Mouse (Mus musculus): ENCODE measurements around the gene Ddx41. TPM values are rescaled to one million over a fixed set of nuclear protein-coding genes. Genes with fewer than 3 reads are reported as not detected.

The Ddx41 gene
- polyA plus RNA-seq, 1 experiment = 40.3 TPM

DNA sequence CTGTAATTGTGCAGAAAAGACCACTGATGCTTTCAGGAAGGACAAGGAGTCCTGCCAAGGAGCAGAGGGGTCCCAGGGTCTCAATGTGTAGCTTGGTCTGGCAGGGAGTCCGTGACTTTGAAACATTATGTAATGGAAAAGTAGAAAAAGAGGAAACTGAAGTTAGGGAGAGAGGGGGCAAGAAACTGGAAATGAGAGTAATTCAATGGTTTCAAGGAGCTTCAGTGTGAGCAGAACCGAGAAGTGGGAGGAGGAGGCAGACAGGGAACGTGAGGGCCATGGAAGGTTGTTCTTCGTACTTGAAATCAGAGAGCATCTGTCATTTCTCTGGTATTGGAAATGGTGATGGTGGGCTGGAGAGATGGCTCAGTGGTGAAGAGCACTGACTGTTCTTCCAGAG lies 16.9 kb downstream of the Ddx41 start:
- WGBS = 9% methylated on average over 4 of the region's 4 CpGs
- Histone ChIP-seq H3K27ac (ENCODE audit: control insufficient read depth, insufficient read depth, low read depth, low read length, poor library complexity) (no peak overlapping the region), H3K4me1 (ENCODE audit: control insufficient read depth, insufficient read depth, low read length) (no peaks in the 10 kb centered on the region), H3K4me3 (replicated peaks; ENCODE audit: control insufficient read depth, low read depth, low read length) (no peak overlapping the region)
- no peak for TF ChIP-seq POLR2A (IDR thresholded peaks at IDR 0.05; ENCODE audit: borderline replicate concordance, control insufficient read depth, low read depth, low read length)
- no peak for TF ChIP-seq CTCF (IDR thresholded peaks at IDR 0.05; ENCODE audit: control insufficient read depth, insufficient read depth, low read length)

DNA sequence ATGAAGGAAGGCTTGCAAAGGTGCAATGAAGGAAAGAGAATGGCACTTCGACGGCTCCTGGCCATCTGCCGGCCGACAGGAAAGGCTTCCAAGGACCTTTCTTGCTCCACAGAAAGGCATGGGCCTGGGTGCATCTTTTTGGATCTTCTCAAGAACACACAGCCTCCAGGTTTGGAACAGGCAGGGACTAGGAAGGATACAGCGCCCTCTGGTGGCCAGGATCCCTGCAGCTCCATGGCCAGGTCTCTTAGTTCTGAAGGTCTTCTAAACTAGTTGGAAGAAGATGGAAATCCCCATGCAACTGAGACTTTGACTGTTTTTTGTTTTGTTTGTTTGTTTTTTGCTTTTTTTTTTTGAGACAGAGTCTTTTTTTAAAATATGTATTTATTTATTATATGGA lies 19.5 kb downstream of the Ddx41 start:
- H3K27ac ChIP-seq (ENCODE audit: control insufficient read depth, insufficient read depth, low read depth, low read length, poor library complexity) = no peak overlapping the region
- no peaks in the 10 kb centered on the region; the same call in 1 of the 2 replicates for H3K4me1 ChIP-seq (ENCODE audit: control insufficient read depth, insufficient read depth, low read length)
- H3K4me3 ChIP-seq (replicated peaks; ENCODE audit: control insufficient read depth, low read depth, low read length) = no peak overlapping the region
- WGBS = 2% methylated on average over 5 of the region's 5 CpGs
- TF ChIP-seq POLR2A (IDR thresholded peaks at IDR 0.05; ENCODE audit: borderline replicate concordance, control insufficient read depth, low read depth, low read length) = no peak
- TF ChIP-seq CTCF (IDR thresholded peaks at IDR 0.05; ENCODE audit: control insufficient read depth, insufficient read depth, low read length) = peak; percentile 96

DNA sequence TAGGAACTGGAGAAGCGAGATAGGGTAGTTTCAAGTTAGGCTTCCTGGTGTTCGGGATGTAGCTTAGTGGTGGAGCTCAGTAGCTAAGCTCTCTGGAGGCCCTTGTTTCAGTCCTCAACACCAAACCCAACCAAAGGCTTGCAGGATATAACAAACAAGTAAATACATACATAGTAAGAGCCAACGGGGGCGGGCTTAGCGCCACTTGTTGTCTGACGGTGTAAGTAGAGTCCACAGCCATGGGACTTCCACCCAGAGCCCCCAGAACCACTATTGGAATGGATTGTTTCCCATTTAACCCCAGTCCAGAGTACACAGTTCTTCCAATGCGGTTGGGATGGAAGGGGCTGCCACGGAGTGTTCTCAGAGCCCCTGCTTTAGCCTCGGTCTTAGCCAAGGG lies 22.6 kb downstream of the Ddx41 start:
- no peak overlapping the region for H3K27ac ChIP-seq (ENCODE audit: control insufficient read depth, insufficient read depth, low read depth, low read length, poor library complexity)
- WGBS = 31% methylated on average over 9 of the region's 9 CpGs
- H3K4me3 ChIP-seq (replicated peaks; ENCODE audit: control insufficient read depth, low read depth, low read length) = no peak overlapping the region
- peaks cover 6% of the 10 kb centered on the region for H3K4me1 ChIP-seq (ENCODE audit: control insufficient read depth, insufficient read depth, low read length)
- TF ChIP-seq CTCF (IDR thresholded peaks at IDR 0.05; ENCODE audit: control insufficient read depth, insufficient read depth, low read length) = no peak
- no peak for TF ChIP-seq POLR2A (IDR thresholded peaks at IDR 0.05; ENCODE audit: borderline replicate concordance, control insufficient read depth, low read depth, low read length)

DNA sequence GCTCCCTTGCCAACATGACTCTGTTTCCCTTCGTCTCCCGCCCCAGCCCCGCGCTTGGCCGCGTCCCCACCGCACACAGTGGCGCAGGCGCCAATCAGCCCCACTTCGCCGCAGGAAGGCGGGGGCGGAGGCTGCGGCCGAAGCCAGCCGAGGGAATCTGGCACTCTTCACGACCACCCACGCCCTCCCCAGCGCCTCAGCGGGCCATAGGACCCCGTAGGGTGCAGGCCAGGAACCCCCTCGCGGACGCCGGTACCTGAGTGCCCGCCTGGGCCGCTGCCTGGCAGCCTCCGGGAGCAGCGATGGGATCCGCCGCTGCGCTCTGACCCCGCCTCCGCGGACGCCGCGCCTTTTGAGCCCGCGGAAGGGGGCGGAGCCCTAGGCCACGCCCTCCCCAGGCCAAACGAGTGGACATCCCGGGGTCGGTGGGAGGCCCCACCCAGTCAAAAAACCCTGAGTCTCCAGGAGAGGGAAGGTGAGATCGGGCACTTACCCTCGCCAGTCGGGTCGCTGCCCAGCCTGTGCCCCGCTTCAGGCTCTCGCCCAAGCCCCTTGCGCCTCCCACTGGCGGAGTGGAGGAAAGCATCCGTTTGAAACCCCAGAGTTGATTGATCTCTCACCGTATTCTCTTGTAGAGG lies 23.2 kb downstream of the Ddx41 start, which contains the start of gene Pdlim7:
Gene Pdlim7, minus strand, starts transcription at position 566 of the 638 bp plus-strand sequence.
- TF ChIP-seq POLR2A (IDR thresholded peaks at IDR 0.05; ENCODE audit: borderline replicate concordance, control insufficient read depth, low read depth, low read length) = peak; percentile 92; the same call in 1 of the 2 replicates
- TF ChIP-seq CTCF (IDR thresholded peaks at IDR 0.05; ENCODE audit: control insufficient read depth, insufficient read depth, low read length) = peak; percentile 85
- peaks cover 6% of the 10 kb centered on the region for H3K4me1 ChIP-seq (ENCODE audit: control insufficient read depth, insufficient read depth, low read length)
- H3K4me3 ChIP-seq (replicated peaks; ENCODE audit: control insufficient read depth, low read depth, low read length) = peak within 1 kb of the TSS; percentile 86
- under 1% methylated on average over 55 of the region's 55 CpGs for WGBS
- peak within 1 kb of the TSS; percentile 72 for H3K27ac ChIP-seq (ENCODE audit: control insufficient read depth, insufficient read depth, low read depth, low read length, poor library complexity)

DNA sequence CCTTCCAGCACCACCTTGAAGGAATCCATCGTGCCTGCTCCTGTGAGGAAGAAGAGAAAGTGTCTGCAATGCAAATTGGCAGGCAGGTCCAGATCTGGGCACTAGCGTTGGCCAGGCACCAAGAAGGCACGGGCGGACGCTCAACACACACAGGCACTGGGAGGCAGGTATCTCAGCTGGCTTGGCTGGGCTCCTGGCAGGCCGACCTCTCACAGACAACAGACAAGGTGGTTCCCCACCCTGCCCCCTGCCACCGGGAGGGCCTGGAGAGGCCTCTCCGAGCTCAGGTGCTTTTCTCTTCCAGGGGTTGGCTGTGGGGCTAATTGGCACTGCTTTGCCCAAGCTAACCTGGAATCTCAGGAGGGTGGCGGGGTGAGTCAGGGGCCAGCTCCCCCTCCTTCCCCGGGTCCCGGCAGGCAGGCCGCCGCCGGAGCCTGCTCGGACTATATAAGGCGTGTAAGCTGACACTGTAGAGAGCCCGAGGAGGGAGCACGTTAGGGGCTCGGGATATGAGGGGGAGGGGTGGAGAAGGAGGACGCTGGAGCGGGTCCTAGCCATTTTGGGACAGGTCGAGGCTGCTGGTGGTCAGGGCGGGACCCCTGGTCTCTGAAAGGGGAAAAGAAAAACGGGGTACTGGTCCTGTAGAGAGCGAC lies 24.0 kb downstream of the Ddx41 start:
- TF ChIP-seq POLR2A (IDR thresholded peaks at IDR 0.05; ENCODE audit: borderline replicate concordance, control insufficient read depth, low read depth, low read length) (no peak), CTCF (IDR thresholded peaks at IDR 0.05; ENCODE audit: control insufficient read depth, insufficient read depth, low read length) (no peak)
- H3K4me3 ChIP-seq (replicated peaks; ENCODE audit: control insufficient read depth, low read depth, low read length) = peak overlapping the region; percentile 86
- H3K27ac ChIP-seq (ENCODE audit: control insufficient read depth, insufficient read depth, low read depth, low read length, poor library complexity) = no peak overlapping the region; the same call in none of the 2 replicates
- peaks cover 6% of the 10 kb centered on the region for H3K4me1 ChIP-seq (ENCODE audit: control insufficient read depth, insufficient read depth, low read length)
- WGBS = 6% methylated on average over 25 of the region's 25 CpGs

DNA sequence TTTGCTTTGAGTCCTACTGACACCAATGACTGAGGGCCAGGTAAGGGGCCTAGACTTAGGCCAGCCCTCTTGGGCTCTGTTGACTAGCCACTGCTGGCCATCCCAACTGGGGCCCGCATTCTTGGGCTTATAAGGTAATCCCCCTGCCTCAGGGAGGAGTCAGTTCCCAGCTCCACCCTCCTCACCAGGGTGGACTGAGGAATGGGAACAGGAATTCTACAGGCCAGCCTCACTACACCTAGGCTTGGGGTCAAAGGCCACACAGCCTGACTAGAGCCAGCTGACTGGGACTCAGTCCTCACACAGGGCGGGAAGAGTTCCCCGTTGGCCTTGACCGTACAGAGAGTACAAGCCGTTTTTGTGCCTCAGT lies 25.0 kb downstream of the Ddx41 start:
- TF ChIP-seq CTCF (IDR thresholded peaks at IDR 0.05; ENCODE audit: control insufficient read depth, insufficient read depth, low read length) (no peak), POLR2A (IDR thresholded peaks at IDR 0.05; ENCODE audit: borderline replicate concordance, control insufficient read depth, low read depth, low read length) (no peak)
- 61% methylated on average over 5 of the region's 5 CpGs for WGBS
- Histone ChIP-seq H3K4me1 (ENCODE audit: control insufficient read depth, insufficient read depth, low read length) (peaks cover 6% of the 10 kb centered on the region), H3K27ac (ENCODE audit: control insufficient read depth, insufficient read depth, low read depth, low read length, poor library complexity) (peak overlapping the region; percentile 78), H3K4me3 (replicated peaks; ENCODE audit: control insufficient read depth, low read depth, low read length) (peak overlapping the region; percentile 38)

DNA sequence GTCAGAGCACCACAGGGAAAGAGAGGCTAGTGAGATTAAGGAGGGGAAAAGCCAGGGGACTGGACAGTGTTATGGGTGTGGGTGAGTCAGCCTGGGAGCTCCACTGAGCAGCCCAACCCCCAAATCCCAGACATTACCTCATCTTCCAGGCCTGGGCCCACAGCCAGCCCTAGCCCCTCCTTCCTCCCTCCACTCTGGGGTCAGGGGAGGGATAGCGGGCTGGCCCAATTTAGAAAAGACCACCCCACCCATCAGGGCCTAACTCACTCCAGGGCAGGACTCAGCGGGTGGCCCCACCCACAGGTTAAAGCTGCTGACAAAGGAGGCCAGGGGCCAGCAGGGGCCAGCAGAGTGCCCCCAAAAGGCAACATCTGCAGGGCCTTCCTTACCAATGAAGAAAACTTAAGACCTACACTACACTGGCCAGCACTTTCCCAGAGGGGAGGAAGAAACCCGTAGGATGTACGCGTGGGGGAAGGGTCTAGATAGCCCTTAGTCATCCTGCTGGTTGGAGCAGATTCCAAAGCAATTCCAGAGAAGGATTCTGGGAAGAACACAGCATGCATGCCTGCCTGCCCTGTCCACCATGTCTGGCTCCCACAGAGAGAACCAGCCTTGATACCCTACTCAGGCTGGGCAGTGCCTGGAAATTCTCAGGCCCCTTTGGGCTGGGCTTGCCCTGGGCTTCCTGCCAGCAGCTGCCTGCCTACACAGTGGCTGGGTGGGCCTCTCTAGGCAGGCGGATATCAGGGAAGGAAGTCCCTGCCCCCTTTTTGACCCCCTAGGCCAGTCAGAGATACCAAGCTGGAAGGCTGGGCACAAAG lies 25.6 kb downstream of the Ddx41 start:
- WGBS = 26% methylated on average over 6 of the region's 6 CpGs
- Histone ChIP-seq H3K4me1 (ENCODE audit: control insufficient read depth, insufficient read depth, low read length) (peaks cover 6% of the 10 kb centered on the region), H3K4me3 (replicated peaks; ENCODE audit: control insufficient read depth, low read depth, low read length) (peak overlapping the region; percentile 16), H3K27ac (ENCODE audit: control insufficient read depth, insufficient read depth, low read depth, low read length, poor library complexity) (peak overlapping the region; percentile 78)
- no peak; the same call in 1 of the 2 replicates for TF ChIP-seq POLR2A (IDR thresholded peaks at IDR 0.05; ENCODE audit: borderline replicate concordance, control insufficient read depth, low read depth, low read length)
- peak; percentile 18; the same call in 1 of the 2 replicates for TF ChIP-seq CTCF (IDR thresholded peaks at IDR 0.05; ENCODE audit: control insufficient read depth, insufficient read depth, low read length)

DNA sequence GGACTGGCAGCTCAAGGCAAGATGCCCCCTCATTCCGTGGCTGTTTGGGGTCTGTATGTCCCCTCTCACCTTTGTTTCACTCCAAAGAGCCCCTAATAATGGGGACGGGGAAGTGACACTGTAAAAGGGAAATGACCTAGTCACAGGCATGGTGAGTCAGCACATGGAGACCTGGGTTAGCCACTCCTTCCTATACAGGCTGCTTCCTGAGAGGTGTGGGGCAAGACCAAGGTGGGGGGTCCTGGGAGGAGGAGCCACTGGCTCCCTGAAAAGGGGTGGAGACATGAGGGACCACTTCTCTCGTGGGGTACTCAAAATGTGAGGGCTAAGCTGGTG lies 26.2 kb downstream of the Ddx41 start:
- H3K27ac ChIP-seq (ENCODE audit: control insufficient read depth, insufficient read depth, low read depth, low read length, poor library complexity) = peak overlapping the region; percentile 78
- peaks cover 6% of the 10 kb centered on the region for H3K4me1 ChIP-seq (ENCODE audit: control insufficient read depth, insufficient read depth, low read length)
- 14% methylated on average over 3 of the region's 3 CpGs for WGBS

More for the DNA sequence above, 26.2 kb downstream of the Ddx41 start:
- peak overlapping the region; percentile 0 for H3K4me3 ChIP-seq (replicated peaks; ENCODE audit: control insufficient read depth, low read depth, low read length)
- TF ChIP-seq CTCF (IDR thresholded peaks at IDR 0.05; ENCODE audit: control insufficient read depth, insufficient read depth, low read length) = no peak
- TF ChIP-seq POLR2A (IDR thresholded peaks at IDR 0.05; ENCODE audit: borderline replicate concordance, control insufficient read depth, low read depth, low read length) = no peak

Data from bone marrow, adult 2 months (tissue).